Mouse (Mus musculus) layer of hippocampus, adult 8-10 months (tissue): ENCODE data around the gene Rassf6. TPM values are rescaled to one million over a fixed set of nuclear protein-coding genes. Genes with fewer than 3 reads are reported as not detected.

Experiments
- DNase-seq, 2 experiments: peaks; one replicate each; pipeline ENCODE4 v3.0.0; 2022; ENCODE audit warnings: low spot score in 2 of 2
- total RNA-seq, 4 experiments: library from RNA; stranded (reverse); gene quantifications; 2 replicates each; pipeline ENCODE4 v1.2.4; 2022

Rassf6 gene
- total RNA-seq, 4 experiments from 2014 or later: 0.63 to 1.6 (median 0.78) TPM

DNA sequence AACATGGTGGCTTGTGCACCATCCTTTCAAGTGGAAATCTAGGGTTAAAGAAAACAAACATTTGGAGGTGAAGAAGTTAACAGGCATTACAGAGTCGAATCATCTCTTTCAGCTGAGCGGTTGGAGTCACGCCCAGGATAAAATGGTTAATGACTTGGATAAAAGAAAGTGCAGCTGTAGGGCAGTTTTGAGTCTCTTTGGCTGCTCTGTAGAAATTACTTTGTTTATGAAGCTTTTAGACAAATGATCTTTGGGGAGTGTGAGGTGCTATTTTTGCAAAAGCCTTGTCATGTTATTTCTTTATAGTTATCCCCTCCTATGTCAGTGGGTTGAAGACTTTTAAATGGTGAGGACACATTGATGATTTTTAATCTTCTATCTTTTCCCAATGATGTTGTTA lies 69.2 kb downstream of the Rassf6 start:
- DNase-seq: no peak

DNA sequence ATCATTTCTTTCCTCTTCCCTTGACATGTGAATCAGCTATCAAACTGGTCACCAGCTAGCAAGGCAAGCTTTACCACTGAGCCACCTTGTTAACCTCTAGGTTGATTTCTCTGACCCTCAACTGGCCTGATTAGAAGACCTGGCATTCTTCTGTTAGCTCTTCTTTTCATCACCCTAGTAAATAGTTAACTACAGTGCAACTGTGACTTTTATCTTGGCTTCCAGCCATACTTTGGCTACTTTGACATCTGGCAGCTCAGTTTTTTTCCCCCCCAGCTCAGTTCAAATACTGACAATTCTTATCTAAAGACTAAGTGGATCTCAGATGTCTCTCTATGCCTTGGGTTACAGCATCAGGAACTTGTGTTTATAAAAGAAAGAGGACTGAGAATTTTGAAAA lies 72.1 kb downstream of the Rassf6 start:
- DNase-seq: no peak

DNA sequence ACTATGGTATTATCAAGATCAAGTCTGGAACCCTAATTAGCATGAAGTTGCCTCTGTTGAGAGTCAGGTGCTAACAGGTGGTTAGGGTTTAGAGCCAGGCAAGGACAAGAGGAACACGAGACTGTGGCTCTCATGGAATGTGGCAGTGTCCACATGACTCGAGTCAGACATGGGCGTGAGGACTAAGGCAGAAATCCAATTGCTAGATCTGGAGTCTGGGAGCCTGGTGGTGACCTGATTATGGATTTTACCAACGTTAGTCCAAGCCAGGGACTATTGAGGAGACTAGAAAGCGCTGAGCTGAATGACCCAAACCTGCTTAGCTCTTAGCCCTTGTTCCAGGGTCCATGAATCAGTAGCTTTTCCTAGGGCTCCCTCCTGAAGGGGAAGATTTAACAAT lies 72.7 kb downstream of the Rassf6 start:
- DNase-seq: no peak

DNA sequence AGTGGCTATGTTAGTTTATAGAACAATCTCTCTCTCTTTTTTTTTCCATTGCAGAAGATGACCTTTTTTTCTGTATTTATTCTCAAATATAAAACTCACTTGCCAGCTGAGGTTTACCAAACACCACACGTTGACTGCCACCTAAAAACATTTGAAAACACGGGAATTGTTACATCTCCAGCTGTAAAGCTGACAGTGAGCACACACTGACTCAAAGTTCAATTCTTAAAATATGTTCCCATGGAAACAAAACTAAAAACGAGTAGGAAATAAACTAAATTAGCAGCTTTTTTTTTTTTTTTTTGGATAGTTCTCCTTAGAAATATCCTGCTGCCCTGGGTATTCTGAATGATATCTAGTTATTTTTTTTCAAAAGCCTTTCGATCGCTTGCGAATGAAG lies 75.3 kb downstream of the Rassf6 start:
- no peak for DNase-seq

DNA sequence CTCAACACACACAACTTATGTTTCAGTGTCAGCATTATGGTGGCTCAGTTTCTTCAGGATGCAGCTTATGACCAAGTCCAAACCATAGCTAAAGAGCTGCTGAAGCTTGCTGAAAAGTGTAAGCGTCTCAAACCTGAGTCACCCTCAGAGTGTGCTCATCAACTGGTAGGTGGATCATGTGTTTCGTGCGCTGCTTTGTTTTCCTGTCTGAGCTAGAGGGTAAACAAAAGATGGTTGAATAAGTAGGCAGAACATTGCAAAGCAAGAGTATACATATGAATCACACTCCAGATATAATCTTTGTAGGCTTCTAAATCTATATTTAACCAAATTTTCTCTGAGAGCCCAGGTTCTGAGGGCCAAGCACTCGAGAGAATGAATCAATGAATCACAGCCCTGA lies 76.3 kb downstream of the Rassf6 start:
- DNase-seq: no peak

DNA sequence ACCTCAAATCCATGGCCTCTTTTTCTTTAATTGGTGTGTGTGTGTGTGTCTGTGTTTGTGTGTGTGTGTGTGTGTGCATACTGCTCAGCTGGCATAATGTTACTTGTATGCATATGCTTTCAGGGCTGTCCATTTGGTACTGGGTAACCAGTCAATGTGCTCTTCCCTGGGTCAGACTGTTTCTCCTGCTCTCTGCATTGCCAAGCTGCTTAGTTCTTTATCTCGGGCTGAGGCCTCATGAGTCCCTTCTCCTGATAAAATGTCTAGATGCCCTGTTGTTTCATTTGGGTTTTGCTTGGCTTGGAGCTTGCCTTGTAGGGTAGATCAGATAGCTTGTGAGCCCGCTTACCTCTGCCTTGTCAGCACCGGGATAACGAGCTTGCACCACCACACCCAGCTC lies 77.6 kb downstream of the Rassf6 start:
- no peak for DNase-seq

DNA sequence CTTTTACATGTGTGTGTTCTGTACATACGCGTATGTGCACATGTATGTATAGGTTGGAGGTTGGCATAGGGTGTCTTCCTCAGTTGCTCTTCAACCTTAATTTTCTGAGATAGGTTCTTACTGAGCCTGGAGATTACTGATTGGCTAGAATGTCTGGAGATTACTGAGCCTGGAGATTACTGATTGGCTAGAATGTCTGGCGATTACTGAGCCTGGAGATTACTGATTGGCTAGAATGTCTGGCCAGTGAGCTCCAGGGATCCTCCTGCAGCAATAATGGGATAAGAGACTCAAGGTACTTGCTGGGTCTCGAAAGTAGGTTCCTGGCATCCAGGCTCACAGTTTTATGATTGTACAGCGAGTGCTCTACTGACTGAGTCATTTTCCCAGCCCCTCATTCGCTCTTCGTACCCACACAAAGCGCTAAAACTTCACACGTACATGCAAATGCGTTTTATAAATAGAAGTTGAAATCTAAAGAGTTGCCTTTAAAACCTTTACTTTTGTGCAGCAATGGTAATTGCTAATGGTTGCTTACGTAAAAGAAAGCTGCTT lies 78.7 kb downstream of the Rassf6 start:
- DNase-seq: no peak

DNA sequence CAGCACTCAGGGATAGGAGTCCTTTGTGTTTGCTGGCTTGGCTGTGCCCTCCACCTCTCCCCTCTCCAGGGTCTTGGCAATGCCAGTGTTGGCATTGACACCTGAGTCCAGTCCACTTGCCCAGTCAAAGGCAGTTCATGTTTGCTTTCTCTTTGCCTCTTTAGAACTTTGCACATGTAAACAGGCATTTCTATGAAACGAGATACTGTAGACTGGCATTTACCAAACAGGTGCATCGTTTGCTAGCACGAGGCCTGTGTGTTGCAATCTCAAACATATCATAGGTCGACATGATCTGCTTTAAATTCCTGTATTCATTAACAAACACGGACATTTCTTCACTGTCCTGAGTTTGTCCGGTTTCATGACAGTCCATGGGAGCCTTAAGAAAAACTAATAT lies 79.7 kb downstream of the Rassf6 start, which contains the start of gene 5830473C10Rik:
Gene 5830473C10Rik (plus strand): TSS at position 365 of the 400 bp plus-strand sequence.
- DNase-seq: no peak

DNA sequence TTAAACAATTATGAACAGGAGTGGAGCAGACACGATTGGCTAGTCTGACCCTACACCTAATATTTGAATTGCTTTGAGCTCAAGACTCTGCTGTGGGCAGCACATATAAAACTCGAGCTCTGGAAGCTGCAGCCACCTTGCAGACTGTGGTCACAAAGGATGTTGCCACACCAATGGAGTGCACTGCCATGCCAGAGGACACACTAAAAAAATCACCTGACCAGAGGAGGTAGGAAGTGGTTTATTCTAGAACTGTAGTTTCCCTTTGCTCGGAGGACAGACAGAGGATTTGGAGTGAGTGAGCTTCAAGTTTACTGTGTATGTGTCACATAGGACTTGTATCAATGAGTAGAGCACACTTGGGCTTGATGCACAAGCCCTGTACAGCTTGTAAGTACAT lies 84.4 kb downstream of the Rassf6 start:
- DNase-seq: no peak

Other genes with a start within 250 kb of the Rassf6 start
- under 1 TPM in 1 of 4 experiments, not detected in 3; 0.21 TPM for gene Alb, start 179.8 kb downstream of the Rassf6 start, total RNA-seq
- gene Afp, start 149.9 kb downstream of the Rassf6 start, total RNA-seq: under 1 TPM in 2 of 4 experiments, not detected in 2; 0.36 to 0.45 TPM
- gene Afm, start 121.7 kb downstream of the Rassf6 start, total RNA-seq: under 1 TPM in 1 of 4 experiments, not detected in 3; 0.21 TPM
- gene 5830473C10Rik, start 79.5 kb downstream of the Rassf6 start, total RNA-seq: under 1 TPM in 1 of 4 experiments, not detected in 3; 0.16 TPM
- 1 to 10 TPM in 2 of 4 experiments, under 1 TPM in 2; 0.39 to 4.6 (median 2.1) TPM for gene Cxcl5, start 118.7 kb upstream of the Rassf6 start, total RNA-seq
- 1 to 10 TPM in 1 of 4 experiments, under 1 TPM in 2, not detected in 1; 0.32 to 1.6 (median 0.47) TPM for gene Ppbp, start 127.9 kb upstream of the Rassf6 start, total RNA-seq
- 1 to 10 TPM; 2.8 to 3.1 (median 2.9) TPM for gene Pf4, start 131.8 kb upstream of the Rassf6 start, total RNA-seq
- not detected for gene Cxcl3, start 145.4 kb upstream of the Rassf6 start, total RNA-seq
- gene Cxcl15, start 153.9 kb upstream of the Rassf6 start, total RNA-seq: not detected